9 mouse cellular contexts compared by ENCODE assay signal in genomic region chr10:75436604-75437217, GRCm38 (mm10). TPM values are rescaled to one million over a fixed set of nuclear protein-coding genes. Genes with fewer than 3 reads are reported as not detected.
A peak's percentile ranks its signal among the peaks of the same experiment; 100 is the strongest.
DNase-seq lines count a peak whose midpoint lies in the region; ATAC-seq and TF ChIP-seq lines count a peak whose summit lies in the region.
"Had no signal": no experiment of that assay in that cellular context is flagged by ENCODE, and none has a peak within 500 bp of the region (broad histone marks: within the 10 kb centered on the region; RNA-seq: fewer than 3 reads in every experiment).

No protein-coding gene starts in this region.

- no peaks in the 10 kb centered on the region for H3K36me3 ChIP-seq in kidney, postnatal 0 days (ENCODE audit: insufficient read depth, low read length)
- no peaks in the 10 kb centered on the region for H3K36me3 ChIP-seq in splenic B cell, adult 2 months (ENCODE audit: control insufficient read depth, insufficient read depth, low read length, poor library complexity, severe bottlenecking)
- H3K36me3 ChIP-seq: embryonic facial prominence, embryonic 13.5 days had no signal

- H3K9me3 ChIP-seq in kidney, postnatal 0 days (replicated peaks; ENCODE audit: low read length): no peaks in the 10 kb centered on the region
- H3K9me3 ChIP-seq: embryonic facial prominence, embryonic 13.5 days had no signal

- no peak overlapping the region for H3K9ac ChIP-seq in kidney, postnatal 0 days (ENCODE audit: low read depth, low read length)
- H3K9ac ChIP-seq: embryonic facial prominence, embryonic 13.5 days had no signal

- no peaks in the 10 kb centered on the region for H3K27me3 ChIP-seq in kidney, postnatal 0 days (ENCODE audit: insufficient read depth, low read length)
- H3K27me3 ChIP-seq in splenic B cell, adult 2 months (ENCODE audit: control insufficient read depth, insufficient read depth, low read length, poor library complexity, severe bottlenecking): no peaks in the 10 kb centered on the region
- H3K27me3 ChIP-seq: embryonic facial prominence, embryonic 13.5 days had no signal

- DNase-seq in B cell, adult 2 months: peak; percentile 89 to 90
- peak; percentile 85 for DNase-seq in adrenal gland, postnatal 14 days
- peak; percentile 85 for DNase-seq in embryo, embryonic 9.5 days (ENCODE audit: extremely low spot score)
- DNase-seq in heart, adult 8-10 months (ENCODE audit: low spot score): peak; percentile 90
- peak; percentile 90 for DNase-seq in kidney, postnatal 0 days (ENCODE audit: low spot score)
- peak; percentile 75 for DNase-seq in liver
- peak; percentile 93 for DNase-seq in naive thymus-derived CD4-positive, alpha-beta T cell, adult 2 months (ENCODE audit: low read depth)
- DNase-seq in splenic B cell, adult 2 months (ENCODE audit: low read depth, low spot score): peak; percentile 92

- H3K27ac ChIP-seq in kidney, postnatal 0 days: no peak overlapping the region
- H3K27ac ChIP-seq: embryonic facial prominence, embryonic 13.5 days had no signal

- H3K4me1 ChIP-seq in kidney, postnatal 0 days (replicated peaks; ENCODE audit: insufficient read depth, low read length): no peaks in the 10 kb centered on the region
- H3K4me1 ChIP-seq: embryonic facial prominence, embryonic 13.5 days had no signal

- 15% methylated on average over 3 of the region's 3 CpGs for WGBS in kidney, postnatal 0 days

- H3K4me3 ChIP-seq in kidney, postnatal 0 days (replicated peaks; ENCODE audit: low read depth, low read length): no peak overlapping the region
- H3K4me3 ChIP-seq: embryonic facial prominence, embryonic 13.5 days had no signal

- ATAC-seq in kidney, postnatal 0 days (replicated peaks; ENCODE audit: low FRiP score, low read depth): no peak

- no peak overlapping the region for H3K4me2 ChIP-seq in kidney, postnatal 0 days (ENCODE audit: low read length)
- H3K4me2 ChIP-seq: embryonic facial prominence, embryonic 13.5 days had no signal

- peak; percentile 97 for TF ChIP-seq CTCF in kidney, postnatal 0 days (IDR thresholded peaks at IDR 0.05; ENCODE audit: low read depth)

RNA-seq across cellular contexts. Expression of gene Upb1, which starts 35.8 kb away (rescaled TPM):
- 2.4 and 24.2 TPM in 2 replicates for total RNA-seq in adrenal gland, postnatal 14 days (2021)
- 1 to 10 TPM in 1 of 4 experiments, under 1 TPM in 3; 0.53 to 1.0 (median 0.63) TPM for total RNA-seq in heart, adult 8-10 months (2022)
- polyA plus RNA-seq in kidney, postnatal 0 days (2015; fragmentation: Nextera tagmentation; extraction: Ambion mirVana): 11.9 and 13.1 TPM in 2 replicates
